Mouse (Mus musculus) left cerebral cortex, adult 8-10 months (tissue): ENCODE data around the gene Phb. TPM values are rescaled to one million over a fixed set of nuclear protein-coding genes. Genes with fewer than 3 reads are reported as not detected.

Experiments used
- DNase-seq, 2 experiments: peaks; one replicate each; pipeline ENCODE4 v3.0.0; 2022; ENCODE audit warnings: low spot score in 2 of 2
- total RNA-seq, 4 experiments: library from RNA; stranded (reverse); gene quantifications; 2 replicates each; pipeline ENCODE4 v1.2.4; 2022

Gene Phb
- total RNA-seq, 4 experiments from 2014 or later: 83.8 to 107 (median 94.7) TPM

DNA sequence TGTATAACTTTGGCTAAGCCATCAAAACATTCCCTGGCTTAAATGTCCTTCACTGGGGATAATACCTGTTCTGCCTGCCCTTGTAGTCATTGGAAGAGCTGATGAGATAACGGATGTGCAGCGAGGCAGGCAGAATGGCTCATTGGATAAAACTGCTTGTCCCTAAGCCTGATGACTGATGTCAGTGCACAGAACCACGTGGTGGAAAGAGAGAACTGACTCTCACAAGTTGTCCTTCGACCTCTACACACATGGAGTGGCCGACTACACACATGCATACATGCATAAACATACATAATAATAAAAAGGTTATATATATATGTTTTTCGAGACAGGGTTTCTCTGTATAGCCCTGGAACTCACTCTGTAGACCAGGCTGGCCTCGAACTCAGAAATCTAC lies 43.7 kb downstream of the Phb start:
- no peak for DNase-seq

- DNase-seq: peak in 1 of 2 experiments; percentile 37
These were observed 45.4 kb downstream of the Phb start for GRCm38 (mm10) chr11:95712085-95712562.

GRCm38 (mm10) chr11:95712563-95713224 lies 45.9 kb downstream of the Phb start, which contains the start of gene Zfp652:
TSS of gene Zfp652 (plus strand) at chr11:95712673.
- peak; percentile 58 to 77 for DNase-seq

- peak; percentile 46 to 56 for DNase-seq
These were observed 46.6 kb downstream of the Phb start for GRCm38 (mm10) chr11:95713225-95713810.

DNA sequence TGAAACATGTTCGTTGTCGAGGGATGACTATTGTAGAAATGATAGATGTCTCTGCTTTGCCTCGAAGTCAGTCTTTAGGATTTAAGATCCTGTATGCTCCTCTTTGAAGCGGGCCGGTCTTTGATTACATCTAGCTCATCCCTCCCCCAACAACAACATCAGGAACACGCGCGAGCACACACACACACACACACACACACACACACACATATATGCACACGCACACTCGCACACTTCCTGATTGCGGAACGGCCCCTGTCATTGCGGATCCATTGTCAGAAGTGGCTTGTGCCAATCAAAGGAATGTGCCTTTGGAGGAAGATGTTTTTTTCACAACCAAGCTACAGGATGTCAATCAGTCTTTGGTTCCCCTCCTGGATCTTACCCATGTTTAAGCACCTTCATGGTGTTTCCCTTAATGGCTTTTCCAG lies 47.1 kb downstream of the Phb start:
- no peak for DNase-seq

DNA sequence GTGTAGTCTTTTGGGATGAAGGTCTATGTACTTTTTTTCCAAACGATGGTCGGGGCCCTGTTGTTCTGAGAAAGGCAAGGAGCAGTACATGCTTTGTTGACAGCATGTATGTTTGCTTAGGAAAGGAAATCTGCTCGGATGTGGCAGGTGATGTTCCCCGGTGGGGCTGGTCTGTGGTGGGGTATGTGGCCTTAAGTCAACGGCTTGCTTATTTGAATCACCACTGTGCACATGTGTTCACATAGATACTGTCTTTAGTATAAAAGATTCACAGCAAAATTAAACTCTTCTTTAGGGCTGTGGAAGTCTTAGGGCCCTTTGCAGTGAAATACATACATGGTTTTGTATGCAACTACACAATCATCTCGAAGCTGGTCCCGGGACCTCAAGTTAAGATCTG lies 47.7 kb downstream of the Phb start:
- no peak for DNase-seq

- no peak for DNase-seq
These were observed 49.4 kb downstream of the Phb start for GRCm38 (mm10) chr11:95716136-95716535.

DNA sequence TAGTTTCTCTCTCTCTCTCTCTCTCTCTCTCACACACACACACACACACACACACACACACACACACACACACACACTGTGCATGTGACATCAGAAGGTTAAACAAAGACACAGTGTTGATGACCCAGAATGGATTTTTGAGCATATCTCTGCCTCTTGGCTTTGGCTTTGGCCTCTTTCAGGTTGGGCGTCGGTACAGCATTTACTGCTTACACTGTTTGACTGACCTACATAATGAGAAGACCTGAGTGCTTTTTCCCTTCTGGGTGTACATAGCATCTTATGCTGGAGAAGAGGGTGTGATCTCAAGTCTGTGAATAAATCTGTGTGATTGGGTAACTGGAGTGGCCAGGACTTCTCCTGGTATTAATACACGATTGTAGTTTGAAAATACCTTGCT lies 52.6 kb downstream of the Phb start:
- no peak for DNase-seq

GRCm38 (mm10) chr11:95723287-95723686 lies 56.5 kb downstream of the Phb start, which contains the start of gene B130006D01Rik:
TSS of gene B130006D01Rik (plus strand) at chr11:95723587.
- DNase-seq: no peak

- no peak for DNase-seq
These were observed 57.7 kb downstream of the Phb start for GRCm38 (mm10) chr11:95724466-95724865.

DNA sequence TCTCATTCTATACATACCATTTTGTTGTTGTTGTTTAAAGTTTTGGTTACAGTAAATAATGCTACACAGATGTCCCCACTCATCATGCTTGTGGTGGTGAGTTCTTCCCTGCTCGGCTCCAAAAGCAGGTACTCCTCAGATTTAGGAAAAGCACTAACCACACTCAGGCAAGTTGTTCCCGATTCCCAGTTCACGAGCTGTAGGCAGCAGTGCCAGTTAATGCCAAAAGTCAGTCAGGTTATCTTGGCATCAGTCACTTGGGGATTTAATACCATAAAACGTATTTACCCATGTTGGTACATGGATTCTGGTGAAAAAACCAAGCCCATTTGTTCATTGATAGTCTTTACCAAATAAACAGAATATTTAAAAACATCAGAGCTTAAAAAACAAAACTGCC lies 59.4 kb downstream of the Phb start:
- no peak for DNase-seq

DNA sequence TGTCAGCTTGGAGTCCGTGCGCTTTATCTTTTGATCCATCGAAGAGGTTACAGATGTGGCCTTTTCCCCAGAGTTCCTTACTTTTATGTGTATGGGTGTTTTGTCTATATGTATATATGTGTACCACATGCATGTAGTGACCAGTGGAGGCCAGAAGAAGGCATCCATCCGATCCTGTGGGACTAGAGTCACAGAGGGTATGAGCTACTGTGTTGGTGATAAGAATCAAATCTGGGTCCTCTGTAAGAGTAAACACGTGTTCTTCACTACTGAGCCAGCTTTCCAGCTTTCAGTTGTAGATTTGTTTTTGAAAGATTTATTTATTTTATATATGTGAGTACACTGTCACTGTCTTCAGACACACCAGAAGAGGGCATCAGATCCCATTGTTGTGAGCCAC lies 61.2 kb downstream of the Phb start:
- no peak for DNase-seq

- no peak for DNase-seq
These were observed 62.5 kb downstream of the Phb start for GRCm38 (mm10) chr11:95728916-95729907.

Other genes with a start within 250 kb of the Phb start
- gene Nxph3, start 152.4 kb upstream of the Phb start, total RNA-seq: 10 to 100 TPM; 26.5 to 33.0 (median 32.3) TPM
- 1 to 10 TPM; 2.5 to 4.9 (median 4.1) TPM for gene Ngfr, start 79.2 kb upstream of the Phb start, total RNA-seq
- gene Zfp652, start 45.7 kb downstream of the Phb start, total RNA-seq: 10 to 100 TPM; 42.2 to 44.9 (median 43.6) TPM
- gene B130006D01Rik, start 56.6 kb downstream of the Phb start, total RNA-seq: 1 to 10 TPM; 1.2 to 1.4 (median 1.3) TPM
- 10 to 100 TPM; 60.8 to 75.0 (median 67.2) TPM for gene Phospho1, start 157.5 kb downstream of the Phb start, total RNA-seq
- gene Gngt2, start 170.3 kb downstream of the Phb start, total RNA-seq: 10 to 100 TPM in 1 of 4 experiments, 1 to 10 TPM in 3; 2.3 to 14.5 (median 5.2) TPM
- 10 to 100 TPM in 2 of 4 experiments, 1 to 10 TPM in 2; 5.9 to 21.5 (median 10.1) TPM for gene Abi3, start 175.5 kb downstream of the Phb start, total RNA-seq
- gene B4galnt2, start 247.9 kb downstream of the Phb start, total RNA-seq: not detected